Mouse (Mus musculus) embryonic facial prominence, embryonic 14.5 days (tissue): ENCODE results near the gene Zdhhc21. TPM values are rescaled to one million over a fixed set of nuclear protein-coding genes. Genes with fewer than 3 reads are reported as not detected.

Experiments
- ATAC-seq: fragments of 200-750 bp; cut with Nextera tagmentation; 2 replicates; pipeline ENCODE4 v1.8.0; 2017; ENCODE audit warnings: low read depth, moderate number of reproducible peaks, moderate TSS enrichment
- DNase-seq: peaks from one replicate; pipeline ENCODE4 v3.0.0-alpha.2; 2015; ENCODE audit warnings: low spot score
- H3K27ac ChIP-seq: fragments of 300-500 bp; sonication (generic); replicated peaks from 2 replicates; pipeline ENCODE4 v1.5.1; 2014; ENCODE audit warnings: low read depth, mild to moderate bottlenecking, low read length, moderate library complexity
- H3K27me3 ChIP-seq: fragments of 300-500 bp; sonication (generic); replicated peaks from 2 replicates; pipeline ENCODE4 v1.6.1; 2014; ENCODE audit warnings: low read length; ENCODE audit not compliant: control insufficient read depth, insufficient read depth
- H3K36me3 ChIP-seq: fragments of 300-500 bp; sonication (generic); 2 replicates; pipeline ENCODE4 v1.6.1; 2014; ENCODE audit warnings: low read length, mixed read lengths; ENCODE audit not compliant: control insufficient read depth, insufficient read depth
- H3K4me1 ChIP-seq: fragments of 300-500 bp; sonication (generic); 2 replicates; pipeline ENCODE4 v1.6.1; 2014; ENCODE audit warnings: antibody characterized with exemption, low read length; ENCODE audit not compliant: control insufficient read depth, insufficient read depth
- H3K4me2 ChIP-seq: fragments of 300-500 bp; sonication (generic); 2 replicates; pipeline ENCODE4 v1.6.1; 2014; ENCODE audit warnings: low read depth, mild to moderate bottlenecking, low read length, moderate library complexity, mixed read lengths
- H3K4me3 ChIP-seq: fragments of 300-500 bp; sonication (generic); 2 replicates; pipeline ENCODE4 v1.5.1; 2014; ENCODE audit warnings: low read depth, mild to moderate bottlenecking, low read length
- H3K9ac ChIP-seq: fragments of 300-500 bp; sonication (generic); 2 replicates; pipeline ENCODE4 v1.6.1; 2014; ENCODE audit warnings: low read depth, mild to moderate bottlenecking, low read length, moderate library complexity, mixed read lengths
- H3K9me3 ChIP-seq: fragments of 300-500 bp; sonication (generic); 2 replicates; pipeline ENCODE4 v1.6.1; 2016; ENCODE audit warnings: low read length; ENCODE audit not compliant: control insufficient read depth
- WGBS: fragments of 180-500 bp; shearing (Covaris S2); extraction: QIAGEN DNeasy Blood & Tissue Kit; methylation state at CpG from one replicate; pipeline ENCODE4 v1.1.7; 2014; 5-methylcytosine and 5-hydroxymethylcytosine counted together
- polyA plus RNA-seq: library from polyadenylated mRNA; unstranded; fragments of >200 nt; fragmentation: Nextera tagmentation; extraction: Ambion mirVana; gene quantifications from 2 replicates; pipeline ENCODE4 v1.2.1, GENCODE M21; 2014

Zdhhc21 gene
- polyA plus RNA-seq, 1 experiment from 2014 or later = 13.4 TPM

DNA sequence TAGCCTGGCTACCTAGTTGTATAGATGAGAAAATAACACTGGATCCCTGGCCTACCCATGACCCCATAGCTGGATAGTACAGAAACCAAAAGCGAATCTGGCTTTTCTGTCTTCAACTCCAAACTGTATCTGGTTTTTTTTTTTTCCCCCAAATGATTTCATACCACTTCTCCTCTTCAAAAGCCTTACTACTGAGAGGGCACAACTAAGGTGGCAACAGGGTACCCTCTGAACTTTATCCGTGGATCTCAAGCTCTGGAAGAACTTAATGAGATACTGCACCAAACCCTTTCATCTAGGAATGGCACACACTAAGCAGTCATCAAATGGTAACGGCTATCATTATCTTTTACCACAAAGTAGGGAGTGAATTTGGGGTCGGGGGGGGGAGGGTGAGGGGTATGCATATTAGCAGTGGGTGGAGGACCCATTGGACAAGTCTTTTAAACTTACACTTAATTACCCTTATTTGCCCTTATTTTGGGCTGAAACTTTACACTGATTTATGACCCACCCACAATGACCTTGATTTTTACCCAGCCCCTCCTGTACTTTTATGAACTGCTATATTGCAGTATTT, 1.2 kb downstream of the Zdhhc21 start:
- no peaks in the 10 kb centered on the region for H3K27me3 ChIP-seq
- DNase-seq (no peak), ATAC-seq (no peak)
- peak overlapping the region; percentile 84; the same call in 1 of the 2 replicates for H3K27ac ChIP-seq
- H3K4me2 ChIP-seq = peak overlapping the region; percentile 83
- peaks cover 12% of the 10 kb centered on the region for H3K4me1 ChIP-seq
- H3K9ac ChIP-seq = peak overlapping the region; percentile 87
- H3K4me3 ChIP-seq = peak overlapping the region; percentile 79
- H3K9me3 ChIP-seq = no peaks in the 10 kb centered on the region
- 28% methylated on average over 4 of the region's 4 CpGs for WGBS
- no peaks in the 10 kb centered on the region for H3K36me3 ChIP-seq

DNA sequence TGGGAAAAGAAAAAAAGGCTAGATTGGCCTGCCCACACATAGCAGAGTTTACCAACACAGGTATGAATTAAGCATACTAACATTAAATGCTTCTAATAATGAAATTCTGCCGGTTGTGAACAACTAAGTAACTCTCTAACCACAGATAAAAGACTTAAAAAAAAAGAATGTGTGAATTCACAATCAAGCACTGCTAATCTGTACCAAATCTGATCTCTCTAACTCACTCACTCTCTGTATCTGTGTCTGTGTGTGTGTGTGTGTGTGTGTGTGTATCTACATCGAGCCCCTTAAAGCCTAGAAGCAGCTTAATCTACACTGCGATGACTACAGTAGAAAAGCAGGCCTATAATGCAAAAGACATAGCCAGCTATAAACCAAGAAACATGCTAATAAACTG, 2.8 kb downstream of the Zdhhc21 start:
- WGBS = 89% methylated on average over 3 of the region's 3 CpGs
- no peaks in the 10 kb centered on the region for H3K36me3 ChIP-seq
- no peaks in the 10 kb centered on the region for H3K27me3 ChIP-seq
- H3K27ac ChIP-seq = no peak overlapping the region
- H3K4me2 ChIP-seq = no peak overlapping the region
- DNase-seq (no peak), ATAC-seq (no peak)
- no peak overlapping the region for H3K4me3 ChIP-seq
- peaks cover 12% of the 10 kb centered on the region for H3K4me1 ChIP-seq
- no peak overlapping the region for H3K9ac ChIP-seq
- H3K9me3 ChIP-seq = no peaks in the 10 kb centered on the region

DNA sequence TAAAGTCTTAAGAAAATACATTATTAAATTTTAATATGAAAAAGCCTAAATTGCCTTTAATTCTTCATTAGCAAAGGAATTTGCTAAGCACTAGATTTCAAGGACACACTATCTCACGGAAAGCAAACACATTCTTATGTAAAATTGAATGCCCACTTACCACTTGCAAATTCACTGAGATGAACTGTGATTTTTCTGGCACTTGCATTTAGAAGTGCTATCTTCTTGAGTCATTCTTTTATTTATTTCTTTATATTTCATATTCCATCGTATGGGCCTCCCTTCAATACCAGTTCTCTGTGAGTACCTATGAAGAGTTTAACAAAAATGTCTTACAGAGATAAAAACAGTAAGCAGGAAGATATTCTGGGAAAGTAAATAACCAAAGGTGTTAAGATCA, 5.9 kb downstream of the Zdhhc21 start:
- DNase-seq (no peak), ATAC-seq (no peak)
- Histone ChIP-seq H3K4me1 (peaks cover 9% of the 10 kb centered on the region), H3K27ac (no peak overlapping the region), H3K4me3 (no peak overlapping the region), H3K27me3 (no peaks in the 10 kb centered on the region), H3K9me3 (no peaks in the 10 kb centered on the region), H3K9ac (no peak overlapping the region), H3K36me3 (no peaks in the 10 kb centered on the region), H3K4me2 (no peak overlapping the region)
- WGBS = 88% methylated on average over 2 of the region's 2 CpGs

DNA sequence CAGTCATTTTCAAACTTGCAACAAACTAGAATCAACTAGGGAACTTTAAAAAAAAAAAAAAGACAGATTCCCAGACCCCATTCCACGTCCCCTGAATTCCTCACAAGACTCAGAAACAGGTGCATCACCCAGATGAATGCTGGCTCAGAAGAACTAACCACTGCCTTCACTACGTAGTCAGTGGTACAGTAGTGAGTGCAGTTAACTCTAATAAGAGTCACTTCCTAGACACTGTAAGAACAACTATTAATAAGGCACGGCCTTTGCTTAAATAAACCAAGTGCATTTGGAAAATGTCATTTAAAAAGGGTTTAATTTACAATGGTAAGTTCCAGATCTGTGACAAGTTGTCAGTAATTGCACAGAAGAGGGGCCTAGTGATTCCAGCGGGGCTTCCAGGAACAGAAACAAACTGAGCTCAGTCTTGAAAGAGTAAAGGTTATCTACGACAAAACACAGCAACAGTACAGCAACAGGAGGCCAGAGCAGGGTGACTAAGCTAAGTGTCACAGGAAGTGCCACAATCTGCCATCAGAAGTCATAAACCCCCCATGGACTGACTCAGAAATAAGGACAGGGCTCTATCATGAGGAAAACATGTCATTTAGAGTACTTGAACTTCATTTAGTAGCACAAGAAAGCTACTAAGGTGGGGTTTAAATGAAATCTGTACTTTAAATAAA, 11.1 kb downstream of the Zdhhc21 start:
- no peak overlapping the region for H3K27ac ChIP-seq
- DNase-seq = no peak
- no peaks in the 10 kb centered on the region for H3K9me3 ChIP-seq
- no peaks in the 10 kb centered on the region; the same call in 1 of the 2 replicates for H3K4me1 ChIP-seq
- H3K27me3 ChIP-seq = no peaks in the 10 kb centered on the region
- no peak overlapping the region for H3K9ac ChIP-seq
- H3K4me3 ChIP-seq = no peak overlapping the region
- no peak overlapping the region for H3K4me2 ChIP-seq
- 63% methylated on average over 5 of the region's 5 CpGs for WGBS
- 0 out of 2 replicates have a peak, but pooled peaks cover 3% of the 10 kb centered on the region for H3K36me3 ChIP-seq
- no peak for ATAC-seq

DNA sequence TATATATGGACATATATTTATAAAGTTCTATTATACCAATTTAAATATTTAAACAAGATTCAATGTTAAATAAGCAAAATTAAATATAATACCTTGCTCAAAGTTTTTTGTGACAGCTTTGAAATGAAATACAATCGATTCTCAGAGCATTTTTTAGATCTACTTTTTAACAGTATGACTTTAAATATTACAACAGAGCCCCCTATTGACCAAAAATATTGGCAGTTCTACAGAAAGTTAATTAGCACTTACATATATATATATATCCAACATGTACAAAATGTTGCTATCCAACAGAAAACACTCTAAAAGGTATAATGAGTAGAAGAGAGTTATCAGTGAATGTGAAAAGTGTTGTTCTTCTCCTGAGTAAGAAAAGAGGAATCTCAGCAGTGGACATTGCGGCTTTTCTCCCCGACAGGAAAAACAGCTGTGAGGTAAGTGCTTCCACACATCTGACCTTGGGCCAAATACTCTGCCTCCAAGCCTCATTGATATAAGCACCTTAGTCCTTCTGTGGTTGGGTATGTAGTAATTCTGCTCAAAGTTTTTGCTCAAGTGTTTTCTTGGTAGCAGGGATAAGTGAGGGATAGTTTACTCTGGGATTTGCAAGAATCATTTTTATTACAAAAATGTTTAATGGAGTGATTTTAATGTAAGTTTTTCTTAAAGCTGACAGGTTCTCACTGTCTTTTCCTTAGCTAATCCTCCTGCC, 22.1 kb downstream of the Zdhhc21 start:
- H3K27me3 ChIP-seq = no peaks in the 10 kb centered on the region
- ATAC-seq = no peak
- H3K36me3 ChIP-seq = peaks cover 27% of the 10 kb centered on the region

DNA sequence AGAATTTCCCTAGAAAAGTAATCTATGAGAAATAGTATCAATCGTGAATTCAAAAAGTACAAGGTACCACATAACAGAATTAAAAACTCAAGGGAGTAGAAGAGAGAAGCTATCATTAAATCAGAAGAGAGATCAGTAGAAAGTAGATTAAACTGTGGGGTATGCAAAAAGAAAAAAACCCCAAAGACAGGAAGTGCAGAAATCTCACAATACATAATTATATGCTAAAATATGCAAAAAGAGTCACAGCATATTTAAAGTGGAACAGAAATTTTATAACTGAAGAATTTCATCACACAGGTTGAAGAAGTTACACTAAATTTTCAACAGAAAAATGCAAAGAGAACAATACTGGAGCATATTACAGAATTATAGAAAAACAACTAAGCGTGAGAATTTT, 28.6 kb downstream of the Zdhhc21 start:
- Histone ChIP-seq H3K9me3 (no peaks in the 10 kb centered on the region), H3K36me3 (peaks cover 24% of the 10 kb centered on the region), H3K4me3 (no peak overlapping the region), H3K27me3 (no peaks in the 10 kb centered on the region), H3K4me1 (no peaks in the 10 kb centered on the region), H3K9ac (no peak overlapping the region), H3K27ac (no peak overlapping the region), H3K4me2 (no peak overlapping the region)
- DNase-seq (no peak), ATAC-seq (no peak)
- whole genome bisulfite sequencing = 93% methylated on average over 2 of the region's 2 CpGs

More for the DNA sequence above, 22.1 kb downstream of the Zdhhc21 start:
- peak; percentile 64 for DNase-seq
- Histone ChIP-seq H3K9me3 (no peaks in the 10 kb centered on the region), H3K4me2 (no peak overlapping the region), H3K27ac (no peak overlapping the region), H3K9ac (no peak overlapping the region), H3K4me3 (no peak overlapping the region), H3K4me1 (no peaks in the 10 kb centered on the region)
- WGBS = 58% methylated on average over 3 of the region's 3 CpGs

DNA sequence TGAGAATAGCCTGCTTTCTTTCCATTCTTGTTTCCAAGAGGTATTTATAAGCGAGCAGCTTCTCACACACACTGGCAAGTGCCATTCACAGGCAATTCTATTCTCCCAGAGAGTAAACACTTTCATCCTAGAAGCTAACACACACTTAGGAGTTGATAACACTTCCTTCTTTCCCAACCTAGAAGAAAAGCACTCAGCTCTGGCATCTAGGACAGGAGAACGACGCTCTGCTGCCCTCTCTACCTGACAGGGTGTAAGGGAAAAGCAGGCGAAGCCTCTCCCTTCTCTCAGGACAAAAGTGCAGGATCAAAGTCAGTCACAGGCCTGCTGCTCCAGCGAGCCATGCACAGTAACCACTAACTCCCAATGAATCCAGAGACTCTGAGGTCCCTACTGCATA, 30.3 kb downstream of the Zdhhc21 start:
- DNase-seq (no peak), ATAC-seq (no peak)
- Histone ChIP-seq H3K36me3 (peaks cover 17% of the 10 kb centered on the region), H3K4me2 (no peak overlapping the region), H3K9ac (no peak overlapping the region), H3K9me3 (no peaks in the 10 kb centered on the region), H3K4me1 (no peaks in the 10 kb centered on the region), H3K27me3 (no peaks in the 10 kb centered on the region), H3K4me3 (no peak overlapping the region), H3K27ac (no peak overlapping the region)
- WGBS = 61% methylated on average over 5 of the region's 5 CpGs

DNA sequence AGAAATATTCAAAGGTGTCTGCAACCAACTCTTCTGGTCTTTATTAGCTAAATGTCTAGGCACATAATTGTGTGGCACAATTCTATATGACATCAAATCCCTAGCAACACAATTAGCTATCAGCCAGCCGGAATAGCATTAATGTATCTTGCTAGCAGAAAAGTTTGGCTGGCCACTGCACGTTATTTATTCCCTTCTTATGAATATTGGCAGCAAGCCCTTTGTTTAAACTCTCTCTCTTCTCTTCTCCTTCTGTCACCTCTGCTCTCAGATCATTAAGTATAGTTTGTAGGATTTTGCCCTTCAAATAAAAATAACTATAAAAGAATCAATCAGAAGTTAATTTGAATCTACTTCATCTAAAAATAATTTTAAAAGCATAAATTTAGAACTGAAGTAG, 32.8 kb downstream of the Zdhhc21 start:
- Histone ChIP-seq H3K9me3 (no peaks in the 10 kb centered on the region), H3K36me3 (peaks cover 10% of the 10 kb centered on the region; the same call in 1 of the 2 replicates), H3K4me1 (no peaks in the 10 kb centered on the region), H3K4me2 (no peak overlapping the region), H3K27ac (no peak overlapping the region), H3K9ac (no peak overlapping the region), H3K4me3 (no peak overlapping the region), H3K27me3 (no peaks in the 10 kb centered on the region)
- ATAC-seq = no peak
- WGBS = 69% methylated on average over 2 of the region's 2 CpGs
- no peak for DNase-seq
